Mouse (Mus musculus) midbrain, embryonic 14.5 days (tissue): Measurements from ENCODE around the gene Muc5ac. TPM values are rescaled to one million over a fixed set of nuclear protein-coding genes. Genes with fewer than 3 reads are reported as not detected.

Source experiments
- ATAC-seq: fragments of 200-750 bp; cut with Nextera tagmentation; 2 replicates; pipeline ENCODE4 v1.8.0; 2017; ENCODE audit warnings: moderate number of reproducible peaks, moderate library complexity; ENCODE audit not compliant: low FRiP score, low TSS enrichment
- DNase-seq: peaks from one replicate; pipeline ENCODE4 v3.0.0-alpha.2; 2015
- H3K27ac ChIP-seq: fragments of 300-500 bp; sonication (generic); replicated peaks from 2 replicates; pipeline ENCODE4 v1.5.1; 2014; ENCODE audit warnings: mild to moderate bottlenecking, low read depth, low read length, moderate library complexity
- H3K27me3 ChIP-seq: fragments of 300-500 bp; sonication (generic); 2 replicates; pipeline ENCODE4 v1.6.1; 2014; ENCODE audit warnings: low read length, control low read depth, mixed read lengths; ENCODE audit not compliant: control insufficient read depth, insufficient read depth
- H3K36me3 ChIP-seq: fragments of 300-500 bp; sonication (generic); 2 replicates; pipeline ENCODE4 v1.6.1; 2014; ENCODE audit warnings: low read length, control low read depth; ENCODE audit not compliant: control insufficient read depth, insufficient read depth
- H3K4me1 ChIP-seq: fragments of 300-500 bp; sonication (generic); 2 replicates; pipeline ENCODE4 v1.6.1; 2014; ENCODE audit warnings: mild to moderate bottlenecking, antibody characterized with exemption, low read length, control low read depth; ENCODE audit not compliant: control insufficient read depth, insufficient read depth
- H3K4me2 ChIP-seq: fragments of 300-500 bp; sonication (generic); 2 replicates; pipeline ENCODE4 v1.6.1; 2014; ENCODE audit warnings: mild to moderate bottlenecking, low read length, moderate library complexity
- H3K4me3 ChIP-seq: fragments of 300-500 bp; sonication (generic); replicated peaks from 2 replicates; pipeline ENCODE4 v1.5.1; 2014; ENCODE audit warnings: low read depth, low read length
- H3K9ac ChIP-seq: fragments of 300-500 bp; sonication (generic); replicated peaks from 2 replicates; pipeline ENCODE4 v1.6.1; 2014; ENCODE audit warnings: mild to moderate bottlenecking, low read length, moderate library complexity
- H3K9me3 ChIP-seq: fragments of 300-500 bp; sonication (generic); 2 replicates; pipeline ENCODE4 v1.6.1; 2016; ENCODE audit warnings: low read length, control low read depth, mixed read lengths; ENCODE audit not compliant: control insufficient read depth
- whole genome bisulfite sequencing: fragments of 180-500 bp; shearing (Covaris S2); extraction: QIAGEN DNeasy Blood & Tissue Kit; methylation state at CpG from one replicate; pipeline ENCODE4 v1.1.7; 2014; 5-methylcytosine and 5-hydroxymethylcytosine counted together
- polyA plus RNA-seq: library from polyadenylated mRNA; unstranded; fragments of >200 nt; fragmentation: Nextera tagmentation; extraction: Ambion mirVana; gene quantifications from 2 replicates; pipeline ENCODE4 v1.2.1, GENCODE M21; 2014

The Muc5ac gene
- not detected in 2 replicates for polyA plus RNA-seq

DNA sequence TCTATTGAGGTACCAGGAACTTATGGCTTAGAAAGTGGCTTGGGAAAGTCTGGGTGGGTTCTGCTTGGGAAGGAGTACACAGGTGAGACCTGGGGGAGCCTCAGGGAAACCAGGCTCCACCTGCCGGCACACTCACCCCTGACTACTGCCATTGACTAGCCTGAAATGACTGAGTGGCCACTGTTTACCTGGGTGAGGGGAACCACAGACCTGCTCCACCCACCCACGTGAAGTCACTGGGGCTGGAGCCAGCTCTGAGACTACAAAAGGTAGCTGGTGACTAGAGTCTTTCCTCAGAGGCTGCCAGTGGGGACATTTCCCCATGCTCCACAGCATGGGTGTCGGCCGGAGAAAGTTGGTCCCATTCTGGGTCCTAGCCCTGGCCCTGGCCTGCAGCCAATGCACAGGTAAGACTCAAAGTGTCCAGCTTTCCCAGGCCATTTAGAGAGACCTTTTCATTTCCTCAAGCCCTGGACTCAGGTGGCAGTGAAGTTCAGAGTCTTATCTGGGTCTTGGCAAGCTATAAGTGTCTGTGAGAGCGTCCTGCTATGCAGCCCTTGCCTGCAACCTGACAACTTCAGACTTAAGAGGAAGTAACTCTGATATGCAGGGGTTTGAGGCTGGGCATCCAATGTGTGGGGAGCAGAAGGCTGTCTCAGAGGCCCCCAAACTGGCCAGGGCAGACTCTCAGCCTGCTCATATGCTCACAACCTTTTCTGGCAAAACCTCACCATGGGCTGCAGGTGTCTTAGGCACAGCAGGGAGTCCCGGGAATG is at the start of gene Muc5ac:
TSS of gene Muc5ac (plus strand) at position 296 of the 776 bp plus-strand sequence.
- Histone ChIP-seq H3K4me1 (no peaks in the 10 kb centered on the region), H3K9ac (no peak within 1 kb of the TSS), H3K4me3 (no peak within 1 kb of the TSS), H3K36me3 (no peaks in the 10 kb centered on the region), H3K9me3 (no peaks in the 10 kb centered on the region), H3K27ac (no peak within 1 kb of the TSS), H3K27me3 (no peaks in the 10 kb centered on the region), H3K4me2 (no peak within 1 kb of the TSS)
- 87% methylated on average over 6 of the region's 6 CpGs for WGBS
- no peak for DNase-seq
- ATAC-seq: no peak

DNA sequence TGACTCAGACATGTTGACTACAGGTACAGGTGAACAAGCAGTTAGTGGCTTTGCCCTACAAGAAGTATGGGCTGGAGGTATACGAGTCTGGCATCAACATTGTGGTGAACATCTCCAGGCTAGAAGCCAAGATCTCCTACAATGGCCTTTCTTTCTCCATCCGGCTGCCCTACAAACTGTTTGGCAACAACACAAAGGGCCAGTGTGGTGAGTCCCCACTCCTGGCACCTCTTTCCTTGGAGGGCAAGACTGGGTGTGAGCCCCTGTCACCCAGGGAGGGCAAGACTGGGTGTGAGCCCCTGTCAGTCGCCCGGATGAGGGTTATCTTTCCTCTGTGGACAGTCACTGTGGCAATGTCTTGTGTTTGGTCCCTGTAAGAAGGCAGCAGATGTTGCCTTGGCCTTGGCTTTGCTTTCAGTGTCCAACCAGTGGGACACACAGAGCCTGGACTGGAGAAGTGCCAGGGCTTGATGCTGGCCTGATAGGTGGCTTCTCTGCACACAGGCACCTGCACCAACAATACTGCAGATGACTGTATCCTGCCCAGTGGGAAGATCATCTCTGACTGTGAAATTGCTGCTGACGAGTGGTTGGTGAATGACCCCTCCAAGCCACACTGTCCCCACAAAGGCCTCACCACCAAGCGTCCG is 41.2 kb upstream of the Muc5ac start:
- Histone ChIP-seq H3K4me1 (no peaks in the 10 kb centered on the region), H3K4me3 (no peak overlapping the region), H3K27ac (no peak overlapping the region), H3K27me3 (no peaks in the 10 kb centered on the region), H3K36me3 (no peaks in the 10 kb centered on the region), H3K9me3 (no peaks in the 10 kb centered on the region), H3K9ac (no peak overlapping the region), H3K4me2 (no peak overlapping the region)
- DNase-seq: no peak
- 89% methylated on average over 7 of the region's 7 CpGs for WGBS
- ATAC-seq: no peak

DNA sequence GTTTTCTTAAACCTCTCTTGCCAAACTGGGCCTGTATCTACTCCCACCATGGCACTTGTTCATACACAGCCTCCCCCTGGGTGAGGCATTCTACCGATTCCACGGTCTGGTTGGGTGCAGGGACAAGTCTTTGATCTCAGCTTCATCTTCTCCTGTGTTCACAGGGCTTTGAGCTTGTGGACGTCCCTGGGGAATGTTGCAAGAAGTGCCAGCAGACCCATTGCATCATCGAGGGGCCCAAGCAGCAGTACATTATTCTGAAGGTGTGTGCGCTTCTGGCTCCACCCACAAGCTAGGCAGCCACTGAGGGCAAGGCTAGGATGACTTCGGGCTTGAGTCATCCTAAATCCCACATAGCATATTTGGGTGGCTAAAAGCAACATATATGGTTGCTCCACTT is 36.3 kb upstream of the Muc5ac start:
- DNase-seq (no peak), ATAC-seq (no peak)
- no peak overlapping the region for H3K27ac ChIP-seq
- no peak overlapping the region for H3K4me2 ChIP-seq
- H3K36me3 ChIP-seq: no peaks in the 10 kb centered on the region
- no peak overlapping the region for H3K4me3 ChIP-seq
- no peaks in the 10 kb centered on the region for H3K9me3 ChIP-seq
- H3K9ac ChIP-seq: no peak overlapping the region
- WGBS: 85% methylated on average over 6 of the region's 6 CpGs
- no peaks in the 10 kb centered on the region for H3K4me1 ChIP-seq
- H3K27me3 ChIP-seq: no peaks in the 10 kb centered on the region

DNA sequence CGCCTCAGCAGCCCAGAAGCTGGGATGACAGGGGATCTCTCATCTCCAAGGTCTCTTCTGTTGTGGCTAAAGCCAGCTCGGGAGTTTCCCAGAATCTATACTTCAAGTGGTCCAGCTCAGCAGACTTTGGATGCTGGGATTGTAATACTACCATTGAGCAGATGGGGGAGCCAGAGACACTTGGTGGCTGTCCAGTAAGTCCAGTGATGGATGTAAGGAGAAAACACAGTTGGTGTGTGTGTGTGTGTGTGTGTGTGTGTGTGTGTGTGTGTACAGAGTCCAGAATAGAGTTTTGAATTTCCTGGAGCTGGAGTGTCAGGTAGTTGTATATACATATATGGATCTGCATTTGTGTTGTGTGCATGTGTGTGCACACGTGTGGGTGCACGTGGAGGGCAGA is 32.9 kb upstream of the Muc5ac start:
- Histone ChIP-seq H3K9me3 (no peaks in the 10 kb centered on the region), H3K27ac (no peak overlapping the region), H3K9ac (no peak overlapping the region), H3K36me3 (no peaks in the 10 kb centered on the region), H3K4me3 (no peak overlapping the region), H3K4me1 (no peaks in the 10 kb centered on the region), H3K27me3 (no peaks in the 10 kb centered on the region), H3K4me2 (no peak overlapping the region)
- WGBS: 48% methylated on average over 4 of the region's 4 CpGs
- ATAC-seq: no peak; the same call in 1 of the 2 replicates
- DNase-seq: peak; percentile 86

DNA sequence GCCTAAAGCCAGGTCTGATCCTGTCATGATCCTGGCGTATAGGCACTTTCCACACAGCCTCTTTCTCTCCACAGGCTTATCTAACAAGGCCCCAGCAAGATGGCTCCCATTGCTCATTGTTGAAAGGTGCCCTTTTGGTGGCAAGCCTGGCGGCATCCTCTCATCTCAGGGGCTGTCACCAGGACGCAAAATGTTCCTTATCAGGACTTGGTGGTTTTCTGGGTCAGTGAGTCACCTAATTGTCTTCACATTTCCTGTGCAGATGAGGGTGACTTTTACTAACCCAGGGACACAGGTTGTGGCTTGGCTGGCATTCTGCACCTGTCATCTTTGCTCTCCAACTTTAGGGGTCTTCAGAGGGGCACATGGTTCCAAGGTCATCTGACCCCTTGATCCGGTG is 30.5 kb upstream of the Muc5ac start:
- Histone ChIP-seq H3K9ac (no peak overlapping the region), H3K36me3 (no peaks in the 10 kb centered on the region), H3K4me2 (no peak overlapping the region), H3K27me3 (no peaks in the 10 kb centered on the region), H3K9me3 (no peaks in the 10 kb centered on the region), H3K4me3 (no peak overlapping the region), H3K4me1 (no peaks in the 10 kb centered on the region), H3K27ac (no peak overlapping the region)
- no peak for DNase-seq
- no peak for ATAC-seq
- 84% methylated on average over 4 of the region's 4 CpGs for WGBS

DNA sequence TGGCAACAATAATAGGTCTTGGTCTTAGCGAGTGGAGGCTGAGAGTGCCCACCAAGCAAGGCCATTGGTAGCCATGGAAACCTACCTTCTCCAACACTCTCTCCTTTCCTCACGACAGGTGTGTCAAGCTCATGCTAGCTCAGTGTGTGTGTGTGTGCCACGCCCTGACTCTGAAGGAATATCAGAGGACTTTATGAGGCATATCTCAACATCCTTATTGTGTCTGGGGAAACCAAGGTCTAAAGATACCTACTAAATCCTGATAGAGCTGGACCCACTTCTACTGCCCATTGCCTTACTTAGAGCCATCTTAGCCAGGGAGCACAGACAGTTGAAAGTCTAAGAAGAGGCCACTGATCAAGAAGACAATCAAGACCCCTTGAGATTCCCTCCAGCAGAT is 18.3 kb upstream of the Muc5ac start:
- Histone ChIP-seq H3K9me3 (no peaks in the 10 kb centered on the region), H3K4me1 (0 out of 2 replicates have a peak, but pooled peaks cover 8% of the 10 kb centered on the region), H3K27ac (no peak overlapping the region), H3K27me3 (no peaks in the 10 kb centered on the region), H3K9ac (no peak overlapping the region), H3K36me3 (no peaks in the 10 kb centered on the region), H3K4me3 (no peak overlapping the region), H3K4me2 (no peak overlapping the region)
- WGBS: 87% methylated on average over 3 of the region's 3 CpGs
- ATAC-seq (no peak), DNase-seq (no peak)

DNA sequence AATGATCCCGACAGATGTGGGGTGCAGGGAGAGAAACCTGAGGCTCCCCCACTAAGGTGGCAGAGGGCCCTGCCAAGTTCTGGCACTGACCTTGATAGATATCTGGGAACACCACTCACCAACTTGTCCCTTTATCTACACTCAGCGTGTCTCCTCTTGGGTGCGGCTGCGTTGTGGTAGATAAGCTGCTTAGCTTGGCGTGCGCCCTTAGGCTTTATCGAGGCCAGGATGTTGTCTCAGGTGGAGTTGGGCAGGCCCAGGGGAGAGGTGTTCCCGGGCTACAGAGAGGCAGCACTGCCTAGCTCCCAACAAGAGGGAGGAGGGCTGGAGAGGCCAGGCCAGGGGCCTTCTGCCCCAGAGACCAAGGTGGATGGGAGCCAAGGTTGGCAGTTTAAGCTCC is 17.8 kb upstream of the Muc5ac start:
- Histone ChIP-seq H3K36me3 (no peaks in the 10 kb centered on the region), H3K27ac (no peak overlapping the region), H3K9me3 (no peaks in the 10 kb centered on the region), H3K27me3 (no peaks in the 10 kb centered on the region), H3K4me3 (no peak overlapping the region), H3K9ac (no peak overlapping the region), H3K4me2 (no peak overlapping the region), H3K4me1 (0 out of 2 replicates have a peak, but pooled peaks cover 8% of the 10 kb centered on the region)
- ATAC-seq (no peak), DNase-seq (no peak)
- 89% methylated on average over 8 of the region's 8 CpGs for WGBS

DNA sequence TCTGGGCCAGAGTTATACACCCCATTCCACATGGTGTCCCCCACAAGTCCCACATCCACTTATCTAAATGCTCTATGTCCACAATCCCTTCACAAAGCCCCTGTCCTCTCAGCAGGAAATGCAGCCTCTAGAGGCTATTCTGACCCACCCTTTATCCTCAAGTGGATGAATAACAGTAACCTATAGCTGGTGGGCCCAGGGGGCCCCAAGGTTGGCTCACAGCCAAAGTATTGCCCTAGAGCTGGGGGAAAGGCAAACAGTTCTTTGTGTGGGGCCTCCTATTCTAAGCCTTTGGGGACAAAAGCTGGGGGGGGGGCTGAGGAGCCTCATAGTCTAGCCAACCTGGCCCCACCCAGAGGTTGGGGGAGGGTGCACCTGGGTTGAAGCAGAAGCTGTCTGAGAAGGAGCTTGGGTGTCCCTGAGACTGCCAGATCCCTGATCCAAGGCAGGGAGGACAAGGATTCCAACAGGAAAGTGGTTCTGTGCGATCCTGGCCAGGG is 16.7 kb upstream of the Muc5ac start:
- H3K27me3 ChIP-seq: no peaks in the 10 kb centered on the region
- ATAC-seq: no peak
- WGBS: 57% methylated on average over 1 of the region's 1 CpGs

More for the DNA sequence above, 16.7 kb upstream of the Muc5ac start:
- H3K4me2 ChIP-seq: no peak overlapping the region
- no peak overlapping the region for H3K27ac ChIP-seq
- H3K4me1 ChIP-seq: 0 out of 2 replicates have a peak, but pooled peaks cover 8% of the 10 kb centered on the region
- no peak overlapping the region for H3K9ac ChIP-seq
- no peaks in the 10 kb centered on the region for H3K36me3 ChIP-seq
- H3K4me3 ChIP-seq: no peak overlapping the region
- H3K9me3 ChIP-seq: no peaks in the 10 kb centered on the region
- DNase-seq: peak; percentile 7
